Mouse (Mus musculus) thymus, postnatal 10 days (tissue): ENCODE data around the gene Upp1.

Experiments used
- DNase-seq, 2 experiments: peaks; one replicate each; pipeline ENCODE4 v3.0.0; 2021; ENCODE audit warnings: low spot score in 2 of 2

The Upp1 gene

DNA sequence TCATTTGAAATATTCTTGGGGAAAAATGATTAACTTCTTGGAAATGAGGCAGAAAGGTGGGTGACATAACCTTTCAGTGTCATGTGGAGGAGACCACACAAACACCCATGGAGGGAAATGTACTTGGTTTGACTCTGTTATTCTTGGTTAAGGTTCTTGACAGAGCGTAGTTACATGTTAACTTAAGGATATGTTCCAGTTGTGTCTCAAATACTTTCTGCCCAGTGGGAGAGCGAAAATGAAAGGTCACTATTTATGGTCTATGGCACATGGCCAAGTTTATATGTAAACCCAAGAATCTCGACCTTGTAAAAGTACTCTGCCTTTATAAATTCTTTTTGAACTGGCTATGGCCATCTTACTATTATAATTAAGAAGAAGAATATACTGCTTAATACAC is 42.0 kb downstream of the Upp1 start:
- DNase-seq = no peak

DNA sequence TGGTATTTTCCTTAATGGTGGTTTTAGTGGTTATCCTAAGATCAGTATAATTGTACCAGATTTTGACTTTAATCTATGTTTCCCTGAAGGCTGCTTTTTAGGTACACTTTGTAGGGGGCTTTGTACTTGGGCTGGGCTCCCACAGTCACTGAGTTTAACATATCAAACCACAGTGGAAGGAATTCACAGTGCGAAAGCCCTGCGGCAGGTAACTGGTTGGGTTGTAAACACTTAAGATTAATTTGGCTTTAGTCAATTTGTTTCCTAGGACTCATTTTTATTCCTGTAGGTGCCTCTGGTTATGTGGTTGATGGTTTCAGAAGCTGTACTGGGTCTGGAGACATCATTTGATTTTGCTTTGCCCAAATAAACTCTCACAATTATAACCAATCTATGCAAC is 49.4 kb downstream of the Upp1 start:
- no peak for DNase-seq

DNA sequence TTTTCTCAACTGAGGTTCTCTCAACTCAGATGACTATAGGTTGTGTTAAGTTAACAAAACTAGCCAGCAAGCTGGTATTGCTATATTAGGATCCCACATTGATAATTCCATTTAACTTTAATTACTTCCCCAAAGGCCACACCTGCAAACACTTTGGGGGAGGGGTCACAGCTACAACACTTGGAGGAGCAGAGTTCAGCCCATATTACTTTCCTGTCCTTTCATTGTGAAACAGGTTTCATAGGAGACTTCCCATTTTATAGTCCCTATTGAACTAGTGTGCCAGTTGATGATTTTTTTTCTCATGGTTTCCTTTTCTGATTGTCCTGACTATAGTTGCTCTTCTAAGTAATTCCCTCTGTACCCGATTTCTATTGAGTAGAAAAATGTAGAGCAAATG is 63.6 kb downstream of the Upp1 start:
- DNase-seq = no peak
